Mouse (Mus musculus) E14TG2a.4 (cell line): ENCODE data around the gene Gm10577.

Experiments used
- CTCF ChIP-seq: conservative IDR thresholded peaks from 2 replicates; pipeline ENCODE4 v1.5.1; 2014; ENCODE audit warnings: low read length
- POU5F1 ChIP-seq: IDR thresholded peaks from 2 replicates; pipeline ENCODE4 v1.6.1; 2014; ENCODE audit warnings: low read length, borderline replicate concordance

DNA sequence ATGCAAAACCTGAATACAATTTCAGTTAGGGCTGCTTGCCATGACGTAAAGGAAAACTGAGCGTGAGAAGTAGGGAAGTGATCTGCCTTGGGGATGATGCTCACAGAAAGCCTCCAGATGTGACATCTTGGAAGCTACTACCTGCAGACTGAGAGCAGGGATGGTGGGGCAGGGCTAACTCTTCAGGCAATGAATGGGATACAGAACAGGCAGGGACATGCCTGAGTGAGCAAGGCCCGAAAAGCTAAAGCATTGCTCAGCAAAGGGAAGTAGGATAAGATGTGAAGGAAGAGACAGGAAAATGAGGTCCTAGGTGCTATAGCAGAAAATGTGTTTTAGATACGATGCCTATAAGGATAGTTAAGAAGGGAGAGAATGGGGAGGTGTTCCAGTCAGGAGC is 11.4 kb downstream of the Gm10577 start:
- no peak for TF ChIP-seq CTCF
- no peak for TF ChIP-seq POU5F1
